Mouse (Mus musculus): Measurements from ENCODE around the gene Il17rd. TPM values are rescaled to one million over a fixed set of nuclear protein-coding genes. Genes with fewer than 3 reads are reported as not detected.

Gene Il17rd
- polyA plus RNA-seq, 1 experiment from 2014 or later = 0.80 TPM

- DNase-seq (ENCODE audit: low spot score) = no peak
- WGBS = 48% methylated on average over 3 of the region's 3 CpGs
- no peaks in the 10 kb centered on the region for H3K9me3 ChIP-seq (ENCODE audit: control insufficient read depth, low read length)
- H3K27me3 ChIP-seq (replicated peaks; ENCODE audit: control insufficient read depth, insufficient read depth, low read length) = no peaks in the 10 kb centered on the region
- H3K36me3 ChIP-seq (ENCODE audit: control insufficient read depth, insufficient read depth, low read length) = no peaks in the 10 kb centered on the region
- H3K4me3 ChIP-seq (ENCODE audit: low read depth, low read length) = no peak overlapping the region
- H3K4me2 ChIP-seq = no peak overlapping the region
- peaks cover 30% of the 10 kb centered on the region for H3K4me1 ChIP-seq (replicated peaks; ENCODE audit: control insufficient read depth, insufficient read depth, low read length)
- no peak for ATAC-seq (replicated peaks; ENCODE audit: low FRiP score)
- peak overlapping the region; percentile 39; the same call in 1 of the 2 replicates for H3K27ac ChIP-seq (ENCODE audit: low read depth, low read length)
- H3K9ac ChIP-seq (ENCODE audit: low read depth, low read length) = no peak overlapping the region
These were observed 31.4 kb downstream of the Il17rd start for GRCm38 (mm10) chr14:27070128-27070527.

- Histone ChIP-seq H3K36me3 (ENCODE audit: control insufficient read depth, insufficient read depth, low read length) (no peaks in the 10 kb centered on the region), H3K4me2 (no peak overlapping the region), H3K9ac (ENCODE audit: low read depth, low read length) (no peak overlapping the region), H3K4me3 (ENCODE audit: low read depth, low read length) (no peak overlapping the region), H3K27me3 (replicated peaks; ENCODE audit: control insufficient read depth, insufficient read depth, low read length) (no peaks in the 10 kb centered on the region), H3K9me3 (ENCODE audit: control insufficient read depth, low read length) (no peaks in the 10 kb centered on the region), H3K27ac (ENCODE audit: low read depth, low read length) (no peak overlapping the region), H3K4me1 (replicated peaks; ENCODE audit: control insufficient read depth, insufficient read depth, low read length) (peaks cover 30% of the 10 kb centered on the region)
- DNase-seq (ENCODE audit: low spot score) = no peak
- ATAC-seq (replicated peaks; ENCODE audit: low FRiP score) = no peak
- 30% methylated on average over 9 of the region's 9 CpGs for WGBS
These were observed 32.0 kb downstream of the Il17rd start for GRCm38 (mm10) chr14:27070758-27071157.

GRCm38 (mm10) chr14:27071985-27072384 is 33.2 kb downstream of the Il17rd start:
- DNase-seq (ENCODE audit: low spot score) = no peak
- no peak overlapping the region for H3K4me3 ChIP-seq (ENCODE audit: low read depth, low read length)
- no peak overlapping the region for H3K27ac ChIP-seq (ENCODE audit: low read depth, low read length)
- H3K9ac ChIP-seq (ENCODE audit: low read depth, low read length) = no peak overlapping the region
- WGBS = 9% methylated on average over 3 of the region's 3 CpGs
- H3K4me1 ChIP-seq (replicated peaks; ENCODE audit: control insufficient read depth, insufficient read depth, low read length) = peaks cover 30% of the 10 kb centered on the region
- no peaks in the 10 kb centered on the region for H3K27me3 ChIP-seq (replicated peaks; ENCODE audit: control insufficient read depth, insufficient read depth, low read length)
- no peak overlapping the region for H3K4me2 ChIP-seq
- no peaks in the 10 kb centered on the region for H3K36me3 ChIP-seq (ENCODE audit: control insufficient read depth, insufficient read depth, low read length)
- H3K9me3 ChIP-seq (ENCODE audit: control insufficient read depth, low read length) = no peaks in the 10 kb centered on the region
- ATAC-seq (replicated peaks; ENCODE audit: low FRiP score) = peak; percentile 29; the same call in 1 of the 2 replicates

GRCm38 (mm10) chr14:27075084-27075483 is 36.3 kb downstream of the Il17rd start:
- no peak overlapping the region for H3K4me3 ChIP-seq (ENCODE audit: low read depth, low read length)
- ATAC-seq (replicated peaks; ENCODE audit: low FRiP score) = no peak
- no peak for DNase-seq (ENCODE audit: low spot score)
- peaks cover 30% of the 10 kb centered on the region for H3K4me1 ChIP-seq (replicated peaks; ENCODE audit: control insufficient read depth, insufficient read depth, low read length)
- H3K36me3 ChIP-seq (ENCODE audit: control insufficient read depth, insufficient read depth, low read length) = no peaks in the 10 kb centered on the region
- 64% methylated on average over 6 of the region's 6 CpGs for WGBS
- no peak overlapping the region for H3K4me2 ChIP-seq
- H3K27me3 ChIP-seq (replicated peaks; ENCODE audit: control insufficient read depth, insufficient read depth, low read length) = no peaks in the 10 kb centered on the region
- no peak overlapping the region for H3K27ac ChIP-seq (ENCODE audit: low read depth, low read length)
- H3K9ac ChIP-seq (ENCODE audit: low read depth, low read length) = no peak overlapping the region
- H3K9me3 ChIP-seq (ENCODE audit: control insufficient read depth, low read length) = no peaks in the 10 kb centered on the region

- H3K9ac ChIP-seq (ENCODE audit: low read depth, low read length) = no peak overlapping the region
- no peak overlapping the region for H3K4me2 ChIP-seq
- peaks cover 27% of the 10 kb centered on the region for H3K4me1 ChIP-seq (replicated peaks; ENCODE audit: control insufficient read depth, insufficient read depth, low read length)
- H3K27me3 ChIP-seq (replicated peaks; ENCODE audit: control insufficient read depth, insufficient read depth, low read length) = no peaks in the 10 kb centered on the region
- WGBS = 74% methylated on average over 8 of the region's 8 CpGs
- H3K4me3 ChIP-seq (ENCODE audit: low read depth, low read length) = no peak overlapping the region
- H3K36me3 ChIP-seq (ENCODE audit: control insufficient read depth, insufficient read depth, low read length) = no peaks in the 10 kb centered on the region
- no peak overlapping the region for H3K27ac ChIP-seq (ENCODE audit: low read depth, low read length)
- ATAC-seq (replicated peaks; ENCODE audit: low FRiP score) = no peak
- H3K9me3 ChIP-seq (ENCODE audit: control insufficient read depth, low read length) = no peaks in the 10 kb centered on the region
- DNase-seq (ENCODE audit: low spot score) = no peak
These were observed 37.3 kb downstream of the Il17rd start for GRCm38 (mm10) chr14:27075909-27076521.

- Histone ChIP-seq H3K9ac (ENCODE audit: low read depth, low read length) (no peak overlapping the region), H3K27ac (ENCODE audit: low read depth, low read length) (no peak overlapping the region), H3K4me2 (no peak overlapping the region), H3K4me3 (ENCODE audit: low read depth, low read length) (no peak overlapping the region), H3K4me1 (replicated peaks; ENCODE audit: control insufficient read depth, insufficient read depth, low read length) (peaks cover 25% of the 10 kb centered on the region), H3K9me3 (ENCODE audit: control insufficient read depth, low read length) (no peaks in the 10 kb centered on the region), H3K36me3 (ENCODE audit: control insufficient read depth, insufficient read depth, low read length) (no peaks in the 10 kb centered on the region), H3K27me3 (replicated peaks; ENCODE audit: control insufficient read depth, insufficient read depth, low read length) (no peaks in the 10 kb centered on the region)
- DNase-seq (ENCODE audit: low spot score) (no peak), ATAC-seq (replicated peaks; ENCODE audit: low FRiP score) (no peak)
- WGBS = 77% methylated on average over 2 of the region's 2 CpGs
These were observed 37.8 kb downstream of the Il17rd start for GRCm38 (mm10) chr14:27076522-27076920.

- no peaks in the 10 kb centered on the region for H3K9me3 ChIP-seq (ENCODE audit: control insufficient read depth, low read length)
- ATAC-seq (replicated peaks; ENCODE audit: low FRiP score) = no peak
- WGBS = 71% methylated on average over 5 of the region's 5 CpGs
These were observed 43.0 kb downstream of the Il17rd start for GRCm38 (mm10) chr14:27081536-27082275.

GRCm38 (mm10) chr14:27085471-27085870 is 46.7 kb downstream of the Il17rd start:
- H3K4me1 ChIP-seq (replicated peaks; ENCODE audit: control insufficient read depth, insufficient read depth, low read length) = no peaks in the 10 kb centered on the region
- H3K4me3 ChIP-seq (ENCODE audit: low read depth, low read length) = no peak overlapping the region
- no peak overlapping the region for H3K9ac ChIP-seq (ENCODE audit: low read depth, low read length)
- H3K27me3 ChIP-seq (replicated peaks; ENCODE audit: control insufficient read depth, insufficient read depth, low read length) = no peaks in the 10 kb centered on the region
- H3K36me3 ChIP-seq (ENCODE audit: control insufficient read depth, insufficient read depth, low read length) = no peaks in the 10 kb centered on the region; the same call in 1 of the 2 replicates
- 40% methylated on average over 5 of the region's 5 CpGs for WGBS
- no peak overlapping the region for H3K4me2 ChIP-seq
- no peaks in the 10 kb centered on the region for H3K9me3 ChIP-seq (ENCODE audit: control insufficient read depth, low read length)
- no peak for DNase-seq (ENCODE audit: low spot score)
- no peak overlapping the region for H3K27ac ChIP-seq (ENCODE audit: low read depth, low read length)
- ATAC-seq (replicated peaks; ENCODE audit: low FRiP score) = no peak

More at GRCm38 (mm10) chr14:27081536-27082275, 43.0 kb downstream of the Il17rd start:
- no peak for DNase-seq (ENCODE audit: low spot score)
- Histone ChIP-seq H3K4me2 (no peak overlapping the region), H3K27ac (ENCODE audit: low read depth, low read length) (no peak overlapping the region), H3K27me3 (replicated peaks; ENCODE audit: control insufficient read depth, insufficient read depth, low read length) (no peaks in the 10 kb centered on the region), H3K4me1 (replicated peaks; ENCODE audit: control insufficient read depth, insufficient read depth, low read length) (no peaks in the 10 kb centered on the region), H3K9ac (ENCODE audit: low read depth, low read length) (no peak overlapping the region), H3K4me3 (ENCODE audit: low read depth, low read length) (no peak overlapping the region), H3K36me3 (ENCODE audit: control insufficient read depth, insufficient read depth, low read length) (no peaks in the 10 kb centered on the region; the same call in 1 of the 2 replicates)

GRCm38 (mm10) chr14:27085999-27086398 is 47.3 kb downstream of the Il17rd start:
- DNase-seq (ENCODE audit: low spot score) (no peak), ATAC-seq (replicated peaks; ENCODE audit: low FRiP score) (no peak)
- no peak overlapping the region for H3K27ac ChIP-seq (ENCODE audit: low read depth, low read length)
- H3K4me1 ChIP-seq (replicated peaks; ENCODE audit: control insufficient read depth, insufficient read depth, low read length) = no peaks in the 10 kb centered on the region
- no peak overlapping the region for H3K9ac ChIP-seq (ENCODE audit: low read depth, low read length)
- no peaks in the 10 kb centered on the region for H3K9me3 ChIP-seq (ENCODE audit: control insufficient read depth, low read length)
- H3K4me2 ChIP-seq = no peak overlapping the region
- H3K27me3 ChIP-seq (replicated peaks; ENCODE audit: control insufficient read depth, insufficient read depth, low read length) = no peaks in the 10 kb centered on the region
- no peaks in the 10 kb centered on the region; the same call in 1 of the 2 replicates for H3K36me3 ChIP-seq (ENCODE audit: control insufficient read depth, insufficient read depth, low read length)
- WGBS = 73% methylated on average over 4 of the region's 4 CpGs
- no peak overlapping the region for H3K4me3 ChIP-seq (ENCODE audit: low read depth, low read length)
